Mouse (Mus musculus): ENCODE data around the gene Defb36. TPM values are rescaled to one million over a fixed set of nuclear protein-coding genes. Genes with fewer than 3 reads are reported as not detected.

Defb36 gene
- polyA plus RNA-seq, 1 experiment, result not detected

DNA sequence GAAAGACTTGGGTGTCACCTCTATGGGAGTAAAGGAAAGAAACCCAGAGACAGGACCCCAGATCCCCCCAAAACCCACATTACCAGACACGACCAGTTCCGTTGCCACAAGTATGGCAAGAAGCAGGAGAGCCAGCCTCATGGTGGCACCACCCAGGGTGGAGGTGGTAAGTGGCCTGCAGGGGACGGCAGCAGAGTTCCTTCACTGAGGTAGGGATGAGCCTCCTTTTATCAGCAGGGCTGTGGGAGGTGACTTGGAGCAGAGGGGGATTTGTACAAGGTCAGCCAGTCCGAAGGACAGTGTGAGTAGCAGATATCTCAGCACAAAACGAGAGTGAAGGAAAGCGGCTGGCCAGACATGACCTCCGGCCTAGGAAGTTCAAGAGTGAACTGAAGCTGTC is 24.0 kb upstream of the Defb36 start, which contains the start of gene Defb19:
Gene Defb19 (minus strand): TSS at position 206 of the 400 bp plus-strand sequence.
- no peak within 1 kb of the TSS for H3K4me3 ChIP-seq (ENCODE audit: low read depth, low read length)
- WGBS, result 70% methylated on average over 7 of the region's 7 CpGs
- no peaks in the 10 kb centered on the region for H3K4me1 ChIP-seq (ENCODE audit: control insufficient read depth, insufficient read depth, insufficient read length, low read length)
- H3K27me3 ChIP-seq (ENCODE audit: control insufficient read depth, insufficient read depth, low read length), result no peaks in the 10 kb centered on the region
- no peaks in the 10 kb centered on the region for H3K36me3 ChIP-seq (ENCODE audit: control insufficient read depth, insufficient read depth, low read length)
- no peak within 1 kb of the TSS for H3K27ac ChIP-seq (ENCODE audit: insufficient read depth, low read depth, low read length)
- TF ChIP-seq POLR2A (IDR thresholded peaks at IDR 0.05; ENCODE audit: low read depth, low read length) (no peak), CTCF (IDR thresholded peaks at IDR 0.05; ENCODE audit: extremely low read depth, insufficient read length, insufficient replicate concordance, low read depth, low read length) (no peak)

DNA sequence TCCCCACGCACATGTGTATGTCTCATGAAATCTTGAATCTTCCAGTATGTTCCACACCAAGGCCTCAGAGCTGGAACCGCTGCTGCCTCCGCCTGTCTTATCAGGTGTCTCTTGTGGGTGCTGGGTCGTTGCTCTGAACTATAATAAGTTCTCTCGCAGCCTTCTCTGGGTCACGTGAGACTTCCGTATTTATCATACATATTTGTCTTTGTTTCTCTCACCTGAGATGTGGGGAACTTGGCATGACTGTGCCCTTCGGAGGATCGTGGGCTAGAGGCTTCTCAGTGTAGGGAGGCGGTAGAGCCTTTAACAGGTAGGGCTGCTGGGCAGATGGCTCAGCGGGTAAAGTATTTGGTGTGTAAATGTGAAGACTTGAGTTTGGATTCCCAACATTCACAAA is 23.5 kb upstream of the Defb36 start:
- 66% methylated on average over 11 of the region's 11 CpGs for WGBS
- Histone ChIP-seq H3K27me3 (ENCODE audit: control insufficient read depth, insufficient read depth, low read length) (no peaks in the 10 kb centered on the region), H3K27ac (ENCODE audit: insufficient read depth, low read depth, low read length) (no peak overlapping the region), H3K4me3 (ENCODE audit: low read depth, low read length) (no peak overlapping the region), H3K4me1 (ENCODE audit: control insufficient read depth, insufficient read depth, insufficient read length, low read length) (no peaks in the 10 kb centered on the region), H3K36me3 (ENCODE audit: control insufficient read depth, insufficient read depth, low read length) (no peaks in the 10 kb centered on the region)
- TF ChIP-seq POLR2A (IDR thresholded peaks at IDR 0.05; ENCODE audit: low read depth, low read length) (no peak), CTCF (IDR thresholded peaks at IDR 0.05; ENCODE audit: extremely low read depth, insufficient read length, insufficient replicate concordance, low read depth, low read length) (no peak)

DNA sequence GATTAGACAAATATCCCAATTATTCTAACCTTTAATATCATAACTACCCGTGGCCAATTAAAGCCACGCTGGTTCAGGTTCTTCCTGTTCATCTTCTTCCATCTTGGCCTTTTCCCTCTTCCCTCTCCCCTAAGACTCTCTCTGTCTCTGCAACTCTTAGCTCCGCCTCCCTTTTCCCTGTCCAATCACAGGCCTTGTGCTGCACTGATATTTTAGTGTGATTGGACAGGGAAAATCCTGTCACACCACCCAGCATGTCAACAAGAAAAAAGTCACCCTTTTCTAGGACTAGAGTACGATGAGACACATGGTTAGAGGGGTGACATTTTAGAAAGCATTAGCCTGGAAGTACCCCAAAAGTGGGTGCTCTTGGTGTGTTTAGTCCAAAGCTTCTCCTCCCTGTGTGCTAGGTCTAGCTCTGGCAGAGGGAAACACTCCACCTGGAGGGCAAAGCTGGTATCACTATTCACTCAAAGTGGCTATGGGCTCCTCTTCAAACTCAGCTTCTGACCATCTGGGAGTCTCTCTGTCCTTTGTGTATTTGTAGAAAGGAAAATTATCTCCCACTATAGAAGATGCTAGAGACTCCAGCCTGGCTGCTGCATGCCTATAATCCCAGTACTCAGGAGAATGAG is 17.1 kb upstream of the Defb36 start:
- TF ChIP-seq CTCF (IDR thresholded peaks at IDR 0.05; ENCODE audit: extremely low read depth, insufficient read length, insufficient replicate concordance, low read depth, low read length), result peak; percentile 24; the same call in 1 of the 2 replicates
- TF ChIP-seq POLR2A (IDR thresholded peaks at IDR 0.05; ENCODE audit: low read depth, low read length), result no peak
- H3K27me3 ChIP-seq (ENCODE audit: control insufficient read depth, insufficient read depth, low read length), result no peaks in the 10 kb centered on the region
- WGBS, result 82% methylated on average over 4 of the region's 4 CpGs
- no peak overlapping the region for H3K4me3 ChIP-seq (ENCODE audit: low read depth, low read length)
- no peaks in the 10 kb centered on the region for H3K36me3 ChIP-seq (ENCODE audit: control insufficient read depth, insufficient read depth, low read length)
- H3K27ac ChIP-seq (ENCODE audit: insufficient read depth, low read depth, low read length), result no peak overlapping the region
- H3K4me1 ChIP-seq (ENCODE audit: control insufficient read depth, insufficient read depth, insufficient read length, low read length), result peaks cover 2% of the 10 kb centered on the region; the same call in 1 of the 2 replicates

DNA sequence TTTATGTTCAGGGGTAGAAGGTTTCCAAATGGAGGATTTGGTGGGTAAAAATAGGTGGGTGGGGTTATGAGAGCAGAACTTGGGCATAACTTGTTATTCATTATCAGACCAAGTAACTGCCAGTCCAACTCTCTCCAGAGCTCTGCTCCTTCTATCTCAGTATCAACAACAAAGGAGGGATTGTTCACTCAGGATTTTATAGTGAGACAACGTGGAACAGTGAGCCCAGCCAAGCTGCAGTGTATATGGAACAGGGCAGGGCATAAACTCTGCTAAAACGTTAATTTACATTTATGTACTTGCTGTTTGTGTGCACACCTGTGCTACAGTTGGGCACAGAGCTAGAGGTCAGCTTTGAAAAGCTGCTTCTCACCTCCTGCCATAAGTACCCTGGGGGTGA is 15.7 kb upstream of the Defb36 start:
- TF ChIP-seq POLR2A (IDR thresholded peaks at IDR 0.05; ENCODE audit: low read depth, low read length) (no peak), CTCF (IDR thresholded peaks at IDR 0.05; ENCODE audit: extremely low read depth, insufficient read length, insufficient replicate concordance, low read depth, low read length) (no peak)
- H3K27ac ChIP-seq (ENCODE audit: insufficient read depth, low read depth, low read length), result no peak overlapping the region
- WGBS, result 19% methylated on average over 2 of the region's 2 CpGs
- H3K4me3 ChIP-seq (ENCODE audit: low read depth, low read length), result no peak overlapping the region
- H3K27me3 ChIP-seq (ENCODE audit: control insufficient read depth, insufficient read depth, low read length), result no peaks in the 10 kb centered on the region
- H3K4me1 ChIP-seq (ENCODE audit: control insufficient read depth, insufficient read depth, insufficient read length, low read length), result peaks cover 2% of the 10 kb centered on the region; the same call in 1 of the 2 replicates
- no peaks in the 10 kb centered on the region for H3K36me3 ChIP-seq (ENCODE audit: control insufficient read depth, insufficient read depth, low read length)

DNA sequence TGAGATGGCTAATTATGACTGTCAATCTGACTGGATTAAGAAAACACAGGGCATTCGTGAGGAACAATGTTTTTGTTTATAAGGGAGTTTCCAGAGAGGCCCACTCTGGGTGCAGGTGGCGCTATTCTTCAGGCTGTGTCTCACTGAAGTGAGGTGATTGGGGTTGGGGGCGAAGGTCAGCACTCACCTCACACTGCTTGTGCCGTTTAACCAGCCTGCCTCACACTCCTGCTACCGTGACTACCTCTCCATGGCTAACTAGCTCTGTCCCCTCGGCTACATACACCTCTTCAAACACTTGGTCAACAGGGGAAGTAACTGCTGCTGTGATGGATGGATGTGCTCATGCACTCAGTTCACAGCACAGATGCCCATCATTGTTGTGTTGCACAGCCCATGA is 15.1 kb upstream of the Defb36 start:
- whole genome bisulfite sequencing, result 19% methylated on average over 6 of the region's 6 CpGs
- Histone ChIP-seq H3K4me1 (ENCODE audit: control insufficient read depth, insufficient read depth, insufficient read length, low read length) (peaks cover 2% of the 10 kb centered on the region; the same call in 1 of the 2 replicates), H3K27me3 (ENCODE audit: control insufficient read depth, insufficient read depth, low read length) (no peaks in the 10 kb centered on the region), H3K4me3 (ENCODE audit: low read depth, low read length) (no peak overlapping the region), H3K36me3 (ENCODE audit: control insufficient read depth, insufficient read depth, low read length) (no peaks in the 10 kb centered on the region), H3K27ac (ENCODE audit: insufficient read depth, low read depth, low read length) (no peak overlapping the region)
- no peak for TF ChIP-seq CTCF (IDR thresholded peaks at IDR 0.05; ENCODE audit: extremely low read depth, insufficient read length, insufficient replicate concordance, low read depth, low read length)
- no peak for TF ChIP-seq POLR2A (IDR thresholded peaks at IDR 0.05; ENCODE audit: low read depth, low read length)

DNA sequence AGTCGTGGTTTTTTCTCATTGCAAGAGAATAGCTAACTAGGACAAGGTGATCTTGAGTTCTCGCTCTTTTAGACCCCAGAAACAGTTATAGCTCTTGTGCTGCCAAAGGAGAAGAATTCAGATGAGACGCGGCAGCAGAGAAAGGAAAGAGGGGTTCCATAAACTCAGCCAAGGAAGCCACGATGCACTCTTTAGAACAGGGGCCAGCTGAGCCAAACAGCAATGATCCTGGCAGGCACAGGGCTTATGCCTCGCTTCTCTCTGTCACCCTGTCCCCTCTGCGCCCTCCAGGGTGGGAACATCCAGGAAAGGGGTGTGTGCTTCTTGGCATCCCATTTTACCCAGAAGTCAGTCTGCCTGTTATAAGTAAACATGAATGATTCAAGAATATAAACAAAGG is 4.8 kb upstream of the Defb36 start, which contains the start of gene Defb45:
Gene Defb45 (minus strand): TSS at position 101 of the 400 bp plus-strand sequence.
- Histone ChIP-seq H3K4me1 (ENCODE audit: control insufficient read depth, insufficient read depth, insufficient read length, low read length) (no peaks in the 10 kb centered on the region), H3K27ac (ENCODE audit: insufficient read depth, low read depth, low read length) (no peak within 1 kb of the TSS), H3K27me3 (ENCODE audit: control insufficient read depth, insufficient read depth, low read length) (no peaks in the 10 kb centered on the region), H3K4me3 (ENCODE audit: low read depth, low read length) (no peak within 1 kb of the TSS), H3K36me3 (ENCODE audit: control insufficient read depth, insufficient read depth, low read length) (no peaks in the 10 kb centered on the region)
- 59% methylated on average over 7 of the region's 7 CpGs for WGBS
- TF ChIP-seq POLR2A (IDR thresholded peaks at IDR 0.05; ENCODE audit: low read depth, low read length) (no peak), CTCF (IDR thresholded peaks at IDR 0.05; ENCODE audit: extremely low read depth, insufficient read length, insufficient replicate concordance, low read depth, low read length) (no peak)

DNA sequence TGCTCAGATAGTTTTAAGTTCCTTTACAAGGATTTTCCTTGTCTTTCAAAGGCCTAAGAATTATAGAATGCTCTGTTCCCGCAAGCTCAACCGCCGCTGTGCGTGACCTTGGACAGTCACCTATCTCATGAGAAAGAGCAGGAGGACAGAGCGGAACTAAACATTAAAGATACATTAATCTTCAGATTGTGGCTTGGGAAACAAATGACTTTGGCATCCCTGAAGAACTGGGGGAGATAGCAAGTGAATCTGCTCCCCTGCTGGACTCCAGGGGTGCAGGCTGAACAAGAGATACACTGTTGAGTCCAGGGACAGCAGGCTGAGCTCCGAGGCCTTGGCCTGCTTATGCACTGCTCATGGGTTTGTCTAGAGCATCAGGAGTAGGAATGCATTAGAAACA is 4.1 kb upstream of the Defb36 start:
- 86% methylated on average over 6 of the region's 6 CpGs for WGBS
- no peaks in the 10 kb centered on the region for H3K27me3 ChIP-seq (ENCODE audit: control insufficient read depth, insufficient read depth, low read length)
- no peak overlapping the region for H3K4me3 ChIP-seq (ENCODE audit: low read depth, low read length)
- H3K27ac ChIP-seq (ENCODE audit: insufficient read depth, low read depth, low read length), result no peak overlapping the region
- H3K4me1 ChIP-seq (ENCODE audit: control insufficient read depth, insufficient read depth, insufficient read length, low read length), result no peaks in the 10 kb centered on the region
- no peaks in the 10 kb centered on the region for H3K36me3 ChIP-seq (ENCODE audit: control insufficient read depth, insufficient read depth, low read length)
- TF ChIP-seq CTCF (IDR thresholded peaks at IDR 0.05; ENCODE audit: extremely low read depth, insufficient read length, insufficient replicate concordance, low read depth, low read length) (no peak), POLR2A (IDR thresholded peaks at IDR 0.05; ENCODE audit: low read depth, low read length) (no peak)

Data from small intestine, adult 2 months (tissue).